Mouse (Mus musculus) retina, postnatal 7 days (tissue): ENCODE results near the gene Cyp1a1.

Experiments
- DNase-seq: peaks from one replicate; pipeline ENCODE4 v3.0.0-alpha.2; 2012; ENCODE audit warnings: low read depth, low spot score

The Cyp1a1 gene

GRCm38 (mm10) chr9:57687751-57688150 is at the start of gene Cyp1a1:
Cyp1a1 (plus strand) TSS chr9:57687928.
- no peak for DNase-seq

- DNase-seq = no peak
Measured at GRCm38 (mm10) chr9:57638651-57639459, 48.9 kb upstream of the Cyp1a1 start.

- no peak for DNase-seq
Measured at GRCm38 (mm10) chr9:57639661-57640328, 47.9 kb upstream of the Cyp1a1 start.

- DNase-seq = no peak
Measured at GRCm38 (mm10) chr9:57640384-57640783, 47.3 kb upstream of the Cyp1a1 start.

GRCm38 (mm10) chr9:57641022-57641421 is 46.7 kb upstream of the Cyp1a1 start:
- DNase-seq = no peak

- DNase-seq = no peak
Measured at GRCm38 (mm10) chr9:57641775-57642550, 45.8 kb upstream of the Cyp1a1 start.

GRCm38 (mm10) chr9:57643169-57643855 is 44.4 kb upstream of the Cyp1a1 start:
- DNase-seq = no peak

GRCm38 (mm10) chr9:57643856-57644180 is 43.9 kb upstream of the Cyp1a1 start:
- DNase-seq = no peak

- no peak for DNase-seq
Measured at GRCm38 (mm10) chr9:57644442-57644943, 43.2 kb upstream of the Cyp1a1 start.

- peak; percentile 86 for DNase-seq
Measured at GRCm38 (mm10) chr9:57644944-57645893, 42.5 kb upstream of the Cyp1a1 start.

GRCm38 (mm10) chr9:57646551-57647103 is 41.1 kb upstream of the Cyp1a1 start:
- no peak for DNase-seq

- DNase-seq = no peak
Measured at GRCm38 (mm10) chr9:57647286-57648108, 40.2 kb upstream of the Cyp1a1 start.

- no peak for DNase-seq
Measured at GRCm38 (mm10) chr9:57650130-57650785, 37.5 kb upstream of the Cyp1a1 start.

GRCm38 (mm10) chr9:57650786-57651311 is 36.9 kb upstream of the Cyp1a1 start:
- no peak for DNase-seq

GRCm38 (mm10) chr9:57652351-57652750 is 35.4 kb upstream of the Cyp1a1 start:
- no peak for DNase-seq

- no peak for DNase-seq
Measured at GRCm38 (mm10) chr9:57652855-57653254, 34.9 kb upstream of the Cyp1a1 start.

GRCm38 (mm10) chr9:57653283-57653682 is 34.4 kb upstream of the Cyp1a1 start, which contains the start of gene Csk:
Csk (minus strand) TSS chr9:57653631.
- DNase-seq = no peak

GRCm38 (mm10) chr9:57654966-57655365 is 32.8 kb upstream of the Cyp1a1 start:
- no peak for DNase-seq
